Mouse (Mus musculus) olfactory bulb, adult 2 months (tissue): ENCODE results near the gene Rapgef2.

Experiments
- CTCF ChIP-seq: fragments of 200-500 bp; IDR thresholded peaks from 2 replicates; pipeline ENCODE4 v1.5.1; 2012; ENCODE audit warnings: low read depth, mild to moderate bottlenecking, low read length, moderate library complexity; ENCODE audit not compliant: insufficient read depth
- POLR2A ChIP-seq: fragments of 200-500 bp; IDR thresholded peaks from 2 replicates; pipeline ENCODE4 v1.6.1; 2012; ENCODE audit warnings: mild to moderate bottlenecking, low read depth, low read length, moderate library complexity; ENCODE audit not compliant: insufficient read depth

GRCm38 (mm10) chr3:79273350-79273749, 13.0 kb downstream of the Rapgef2 start:
- TF ChIP-seq CTCF (no peak), POLR2A (no peak)
